Mouse (Mus musculus): ENCODE data around the gene Helq. TPM values are rescaled to one million over a fixed set of nuclear protein-coding genes. Genes with fewer than 3 reads are reported as not detected.

The Helq gene
- 10 to 100 TPM; 17.4 to 23.3 TPM for polyA plus RNA-seq (2017; shearing (Covaris generic))

DNA sequence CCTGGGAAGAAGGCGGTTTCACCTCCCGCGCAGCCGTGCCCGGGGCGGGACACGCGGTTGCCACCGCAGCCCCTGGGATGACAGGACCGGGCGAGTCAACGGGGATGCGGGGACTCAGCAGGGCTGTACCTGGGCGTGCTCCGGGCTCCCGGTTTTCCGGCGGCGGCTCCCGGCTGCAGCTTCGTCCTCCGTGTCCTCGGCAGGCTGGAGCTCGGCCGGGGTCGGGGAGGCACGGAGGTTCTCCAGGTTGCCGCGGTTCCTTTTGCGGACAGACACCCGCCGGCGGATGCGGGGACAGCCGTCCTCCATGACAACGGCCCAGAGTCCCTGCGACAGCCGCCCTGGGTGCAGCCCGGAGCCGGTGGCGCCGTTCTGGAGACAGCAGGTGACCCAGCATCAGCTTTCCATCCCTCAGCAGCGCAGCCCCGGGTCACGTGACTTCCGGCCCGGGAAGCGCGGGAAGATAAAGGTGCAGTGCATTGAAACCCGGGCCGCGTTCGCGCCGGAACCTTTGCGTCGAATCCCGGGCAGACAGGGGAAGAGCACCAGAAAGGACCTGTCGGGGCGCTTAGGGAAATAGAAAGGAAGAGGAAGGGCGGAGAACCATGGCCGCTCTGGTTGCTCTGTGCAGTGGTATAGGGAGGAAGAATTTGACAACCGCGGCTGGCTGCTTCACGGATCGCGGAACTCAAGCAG, at the start of gene Helq, which contains the start of gene Mrps18c:
Gene Helq (minus strand): TSS at position 434 of the 696 bp plus-strand sequence.
Gene Mrps18c (plus strand): TSS at position 463 of the 696 bp plus-strand sequence.

DNA sequence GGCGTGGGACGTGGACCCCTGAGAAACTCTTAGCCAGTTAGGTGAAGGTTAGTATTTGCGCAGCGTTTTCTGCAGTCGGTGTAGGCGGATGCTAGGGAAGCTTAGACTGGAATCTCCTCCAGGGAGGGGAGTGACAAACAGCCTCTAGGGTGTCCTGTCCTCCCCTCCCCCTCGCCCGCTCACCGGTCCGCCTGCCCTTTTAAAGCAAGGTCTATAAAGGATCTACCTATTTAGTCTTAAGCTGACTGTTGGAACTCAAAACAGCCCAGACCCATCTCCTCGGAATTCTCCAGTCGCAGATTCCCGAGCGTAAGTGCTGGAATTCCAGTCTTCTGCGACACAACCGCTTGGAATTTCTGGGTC, 47.1 kb upstream of the Helq start, which contains the start of gene Gpat3:
Gene Gpat3 (plus strand): TSS at position 229 of the 363 bp plus-strand sequence.

DNA sequence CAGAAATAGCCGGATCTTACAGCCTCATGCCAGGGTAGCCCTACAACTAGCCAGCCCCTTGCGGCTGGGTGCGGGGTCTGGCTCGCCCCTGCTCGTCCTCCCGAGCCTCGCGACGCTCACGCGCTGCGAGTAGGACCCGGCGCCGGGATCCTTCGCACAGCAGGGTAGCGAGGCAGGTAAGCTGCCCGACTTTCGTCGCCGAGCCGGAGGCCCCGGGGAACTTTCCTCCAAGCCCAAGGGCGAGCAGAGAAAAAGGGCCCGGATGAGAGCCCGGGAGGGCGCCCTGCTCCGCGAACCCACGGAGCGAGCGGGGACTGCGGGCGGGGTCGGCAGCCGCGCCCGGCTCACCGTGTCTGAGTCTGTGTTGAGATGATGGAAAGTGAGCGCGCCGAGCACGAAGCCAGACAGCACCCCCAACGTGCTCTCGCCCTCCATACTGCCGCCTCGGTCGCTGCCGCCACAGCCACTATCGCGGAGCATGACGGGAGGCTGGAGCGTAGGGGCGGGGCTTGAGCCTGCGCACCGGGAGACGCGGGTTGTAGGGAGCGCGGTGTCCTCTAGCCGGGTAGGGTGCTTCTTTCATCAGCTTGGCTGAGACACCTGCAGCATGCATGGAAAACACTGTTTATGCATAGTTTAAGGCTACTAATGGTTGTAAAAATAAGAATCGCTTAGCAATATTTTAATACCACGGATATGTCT, 22.2 kb upstream of the Helq start, which contains the start of gene Abraxas1:
Gene Abraxas1 (minus strand): TSS at position 483 of the 702 bp plus-strand sequence.

DNA sequence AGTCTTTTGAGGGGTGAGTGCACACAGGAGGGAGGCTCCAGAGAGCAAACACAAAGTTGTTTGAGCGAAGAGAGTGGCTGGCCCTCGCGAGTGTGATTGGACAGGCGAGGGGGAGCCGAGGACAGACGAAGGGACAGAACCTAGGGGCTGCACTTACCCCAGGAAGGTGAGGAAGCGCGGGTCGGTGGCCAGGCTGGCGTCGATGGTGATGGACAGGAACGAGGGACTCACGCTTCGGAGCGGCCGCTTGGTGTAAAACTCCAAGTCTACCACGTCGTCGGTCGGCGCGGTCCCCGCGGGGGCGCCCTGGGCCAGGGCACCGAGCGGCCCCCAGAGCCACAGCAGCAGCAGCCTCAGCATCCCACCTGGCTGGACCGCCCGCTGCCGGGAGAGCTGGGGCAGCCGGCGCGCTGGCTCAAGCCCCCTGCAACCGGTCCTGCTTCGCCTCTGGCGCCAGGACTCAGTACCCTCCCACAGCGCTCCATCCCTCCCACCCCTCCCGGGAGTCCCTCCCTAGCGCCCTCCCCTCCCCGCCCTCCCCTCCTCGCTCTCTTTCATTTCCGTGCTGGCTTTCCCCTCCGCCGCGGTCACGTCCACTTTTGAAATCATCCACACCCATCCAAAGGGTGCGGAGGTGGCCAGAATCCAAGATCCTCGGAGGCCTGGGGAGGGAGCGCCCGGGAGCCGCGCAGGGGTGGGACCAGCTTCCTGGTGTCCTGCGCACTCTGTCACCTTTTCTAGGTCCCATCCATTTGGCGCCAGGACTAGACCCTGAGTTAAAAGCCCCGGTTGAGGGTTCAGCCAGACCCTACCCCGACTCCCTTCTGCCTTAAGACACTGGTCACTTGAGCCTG, 78.9 kb downstream of the Helq start, which contains the start of gene Hpse:
Gene Hpse (minus strand): TSS at position 482 of the 854 bp plus-strand sequence.

Other genes with a start within 250 kb of the Helq start
- gene Plac8, start 226.4 kb downstream of the Helq start, polyA plus RNA-seq (2017; shearing (Covaris generic)) = 10 to 100 TPM; 33.5 to 48.9 TPM
- 10 to 100 TPM; 29.6 to 30.1 TPM for gene Coq2, start 123.5 kb downstream of the Helq start, polyA plus RNA-seq (2017; shearing (Covaris generic))
- gene Hpse, start 78.9 kb downstream of the Helq start, polyA plus RNA-seq (2017; shearing (Covaris generic)) = 1 to 10 TPM; 3.1 to 6.4 TPM
- 100 to 1,000 TPM; 161 to 173 TPM for gene Mrps18c, start within 50 bp of the Helq start, polyA plus RNA-seq (2017; shearing (Covaris generic))
- 10 to 100 TPM; 17.3 to 28.4 TPM for gene Abraxas1, start 22.4 kb upstream of the Helq start, polyA plus RNA-seq (2017; shearing (Covaris generic))
- gene Gpat3, start 47.1 kb upstream of the Helq start, polyA plus RNA-seq (2017; shearing (Covaris generic)) = under 1 TPM; 0.64 to 0.79 TPM